Mouse (Mus musculus): ENCODE measurements around the gene Tob2. TPM values are rescaled to one million over a fixed set of nuclear protein-coding genes. Genes with fewer than 3 reads are reported as not detected.

The Tob2 gene
- polyA plus RNA-seq, 1 experiment from 2014 or later, result 19.4 TPM

- ATAC-seq, result no peak
- WGBS, result 97% methylated on average over 5 of the region's 5 CpGs
- H3K9ac ChIP-seq (replicated peaks; ENCODE audit: low read depth, low read length), result no peak overlapping the region
- H3K27me3 ChIP-seq (replicated peaks; ENCODE audit: control insufficient read depth, insufficient read depth, low read length), result no peaks in the 10 kb centered on the region
- H3K4me1 ChIP-seq (replicated peaks; ENCODE audit: control insufficient read depth, insufficient read depth, low read length), result peaks cover 19% of the 10 kb centered on the region
- no peak overlapping the region for H3K4me3 ChIP-seq (replicated peaks; ENCODE audit: low read length)
- H3K36me3 ChIP-seq (ENCODE audit: control insufficient read depth, insufficient read depth), result peaks cover 26% of the 10 kb centered on the region
- no peak overlapping the region for H3K4me2 ChIP-seq (ENCODE audit: low read length)
- no peak overlapping the region for H3K27ac ChIP-seq (ENCODE audit: low read length)
- no peaks in the 10 kb centered on the region for H3K9me3 ChIP-seq (ENCODE audit: control insufficient read depth, low read length)
Measured at GRCm38 (mm10) chr15:81869985-81870384, 11.4 kb upstream of the Tob2 start.

GRCm38 (mm10) chr15:81864238-81864637 is 5.6 kb upstream of the Tob2 start:
- Histone ChIP-seq H3K4me3 (replicated peaks; ENCODE audit: low read length) (no peak overlapping the region), H3K9me3 (ENCODE audit: control insufficient read depth, low read length) (no peaks in the 10 kb centered on the region), H3K36me3 (ENCODE audit: control insufficient read depth, insufficient read depth) (peaks cover 25% of the 10 kb centered on the region), H3K9ac (replicated peaks; ENCODE audit: low read depth, low read length) (no peak overlapping the region), H3K4me2 (ENCODE audit: low read length) (no peak overlapping the region), H3K27ac (ENCODE audit: low read length) (no peak overlapping the region), H3K4me1 (replicated peaks; ENCODE audit: control insufficient read depth, insufficient read depth, low read length) (peaks cover 8% of the 10 kb centered on the region), H3K27me3 (replicated peaks; ENCODE audit: control insufficient read depth, insufficient read depth, low read length) (no peaks in the 10 kb centered on the region)
- ATAC-seq, result no peak
- WGBS, result 91% methylated on average over 7 of the region's 7 CpGs

GRCm38 (mm10) chr15:81860471-81861135 is 2.0 kb upstream of the Tob2 start:
- 39% methylated on average over 8 of the region's 8 CpGs for WGBS
- Histone ChIP-seq H3K4me2 (ENCODE audit: low read length) (peak overlapping the region; percentile 83), H3K27ac (ENCODE audit: low read length) (peak overlapping the region; percentile 75), H3K9ac (replicated peaks; ENCODE audit: low read depth, low read length) (no peak overlapping the region), H3K9me3 (ENCODE audit: control insufficient read depth, low read length) (no peaks in the 10 kb centered on the region), H3K27me3 (replicated peaks; ENCODE audit: control insufficient read depth, insufficient read depth, low read length) (no peaks in the 10 kb centered on the region), H3K4me1 (replicated peaks; ENCODE audit: control insufficient read depth, insufficient read depth, low read length) (peaks cover 29% of the 10 kb centered on the region), H3K4me3 (replicated peaks; ENCODE audit: low read length) (no peak overlapping the region), H3K36me3 (ENCODE audit: control insufficient read depth, insufficient read depth) (peaks cover 7% of the 10 kb centered on the region)
- no peak for ATAC-seq

- no peaks in the 10 kb centered on the region for H3K27me3 ChIP-seq (replicated peaks; ENCODE audit: control insufficient read depth, insufficient read depth, low read length)
- peak overlapping the region; percentile 93 for H3K27ac ChIP-seq (ENCODE audit: low read length)
- peak overlapping the region; percentile 83 for H3K4me3 ChIP-seq (replicated peaks; ENCODE audit: low read length)
- H3K9ac ChIP-seq (replicated peaks; ENCODE audit: low read depth, low read length), result peak overlapping the region; percentile 81
- ATAC-seq, result peak; percentile 89
- H3K36me3 ChIP-seq (ENCODE audit: control insufficient read depth, insufficient read depth), result peaks cover 4% of the 10 kb centered on the region
- peak overlapping the region; percentile 83 for H3K4me2 ChIP-seq (ENCODE audit: low read length)
- under 1% methylated on average over 39 of the region's 39 CpGs for WGBS
- H3K9me3 ChIP-seq (ENCODE audit: control insufficient read depth, low read length), result no peaks in the 10 kb centered on the region
- H3K4me1 ChIP-seq (replicated peaks; ENCODE audit: control insufficient read depth, insufficient read depth, low read length), result peaks cover 34% of the 10 kb centered on the region
Measured at GRCm38 (mm10) chr15:81859330-81860255, 997 bp upstream of the Tob2 start.

GRCm38 (mm10) chr15:81858138-81858516 is 469 bp downstream of the Tob2 start:
- H3K4me2 ChIP-seq (ENCODE audit: low read length), result peak overlapping the region; percentile 83
- H3K4me3 ChIP-seq (replicated peaks; ENCODE audit: low read length), result peak overlapping the region; percentile 83
- H3K27me3 ChIP-seq (replicated peaks; ENCODE audit: control insufficient read depth, insufficient read depth, low read length), result no peaks in the 10 kb centered on the region
- H3K4me1 ChIP-seq (replicated peaks; ENCODE audit: control insufficient read depth, insufficient read depth, low read length), result peaks cover 34% of the 10 kb centered on the region
- H3K27ac ChIP-seq (ENCODE audit: low read length), result peak overlapping the region; percentile 93
- whole genome bisulfite sequencing, result under 1% methylated on average over 23 of the region's 23 CpGs
- H3K9me3 ChIP-seq (ENCODE audit: control insufficient read depth, low read length), result no peaks in the 10 kb centered on the region
- ATAC-seq, result no peak
- H3K36me3 ChIP-seq (ENCODE audit: control insufficient read depth, insufficient read depth), result no peaks in the 10 kb centered on the region
- peak overlapping the region; percentile 81 for H3K9ac ChIP-seq (replicated peaks; ENCODE audit: low read depth, low read length)

GRCm38 (mm10) chr15:81857724-81858116 is 876 bp downstream of the Tob2 start:
- H3K4me3 ChIP-seq (replicated peaks; ENCODE audit: low read length), result peak overlapping the region; percentile 83
- no peaks in the 10 kb centered on the region for H3K9me3 ChIP-seq (ENCODE audit: control insufficient read depth, low read length)
- H3K27me3 ChIP-seq (replicated peaks; ENCODE audit: control insufficient read depth, insufficient read depth, low read length), result no peaks in the 10 kb centered on the region
- 0% methylated on average over 33 of the region's 33 CpGs for WGBS
- peak overlapping the region; percentile 83 for H3K4me2 ChIP-seq (ENCODE audit: low read length)
- peaks cover 34% of the 10 kb centered on the region for H3K4me1 ChIP-seq (replicated peaks; ENCODE audit: control insufficient read depth, insufficient read depth, low read length)
- H3K27ac ChIP-seq (ENCODE audit: low read length), result peak overlapping the region; percentile 93
- ATAC-seq, result no peak
- peak overlapping the region; percentile 81 for H3K9ac ChIP-seq (replicated peaks; ENCODE audit: low read depth, low read length)
- H3K36me3 ChIP-seq (ENCODE audit: control insufficient read depth, insufficient read depth), result no peaks in the 10 kb centered on the region

GRCm38 (mm10) chr15:81856938-81857723 is 1.5 kb downstream of the Tob2 start:
- 0% methylated on average over 14 of the region's 14 CpGs for WGBS
- Histone ChIP-seq H3K4me2 (ENCODE audit: low read length) (peak overlapping the region; percentile 83), H3K9me3 (ENCODE audit: control insufficient read depth, low read length) (no peaks in the 10 kb centered on the region), H3K27me3 (replicated peaks; ENCODE audit: control insufficient read depth, insufficient read depth, low read length) (no peaks in the 10 kb centered on the region), H3K4me1 (replicated peaks; ENCODE audit: control insufficient read depth, insufficient read depth, low read length) (peaks cover 34% of the 10 kb centered on the region), H3K27ac (ENCODE audit: low read length) (peak overlapping the region; percentile 66), H3K36me3 (ENCODE audit: control insufficient read depth, insufficient read depth) (no peaks in the 10 kb centered on the region), H3K9ac (replicated peaks; ENCODE audit: low read depth, low read length) (peak overlapping the region; percentile 81), H3K4me3 (replicated peaks; ENCODE audit: low read length) (peak overlapping the region; percentile 83)
- ATAC-seq, result no peak

- H3K9me3 ChIP-seq (ENCODE audit: control insufficient read depth, low read length), result no peaks in the 10 kb centered on the region
- ATAC-seq, result peak; percentile 88
- peak overlapping the region; percentile 66 for H3K27ac ChIP-seq (ENCODE audit: low read length)
- peaks cover 34% of the 10 kb centered on the region for H3K4me1 ChIP-seq (replicated peaks; ENCODE audit: control insufficient read depth, insufficient read depth, low read length)
- H3K9ac ChIP-seq (replicated peaks; ENCODE audit: low read depth, low read length), result peak overlapping the region; percentile 81
- WGBS, result under 1% methylated on average over 28 of the region's 28 CpGs
- no peaks in the 10 kb centered on the region for H3K27me3 ChIP-seq (replicated peaks; ENCODE audit: control insufficient read depth, insufficient read depth, low read length)
- peak overlapping the region; percentile 83 for H3K4me2 ChIP-seq (ENCODE audit: low read length)
- H3K4me3 ChIP-seq (replicated peaks; ENCODE audit: low read length), result peak overlapping the region; percentile 83
- H3K36me3 ChIP-seq (ENCODE audit: control insufficient read depth, insufficient read depth), result peaks cover 7% of the 10 kb centered on the region
Measured at GRCm38 (mm10) chr15:81856030-81856790, 2.4 kb downstream of the Tob2 start.

All from forebrain, embryonic 16.5 days (tissue).